ENCODE assay signal across 8 mouse cellular contexts in the genomic region with DNA sequence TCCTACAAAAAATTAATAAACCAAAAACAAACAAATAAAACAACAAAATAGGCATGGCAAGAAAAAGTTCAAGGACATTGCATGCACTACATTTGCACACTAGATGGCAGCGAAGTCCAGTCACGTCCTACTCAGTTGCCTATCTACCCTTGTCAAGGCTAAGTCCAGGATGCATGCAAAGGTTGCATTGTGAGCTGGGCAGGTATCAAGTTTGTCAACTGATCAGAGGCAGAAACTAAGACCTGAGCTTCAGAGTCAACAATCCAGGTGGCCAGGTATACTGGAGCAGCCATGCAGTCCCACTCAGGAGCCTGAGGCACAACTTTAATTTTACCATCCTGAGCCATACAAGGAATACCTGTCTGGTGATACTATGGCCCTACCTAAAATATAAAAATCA. TPM values are rescaled to one million over a fixed set of nuclear protein-coding genes. Genes with fewer than 3 reads are reported as not detected.
DNase-seq lines count a peak whose midpoint lies in the region; ATAC-seq and TF ChIP-seq lines count a peak whose summit lies in the region.

No protein-coding gene starts in this region.

- ATAC-seq in forebrain, embryonic 16.5 days = peak; percentile 46
- ATAC-seq in intestine, embryonic 15.5 days = peak; percentile 70
- peak; percentile 45 for ATAC-seq in liver, embryonic 15.5 days (ENCODE audit: insufficient read depth)
- peak; percentile 57; the same call in 1 of the 2 replicates for ATAC-seq in neural tube, embryonic 13.5 days (ENCODE audit: low read depth)
- ATAC-seq in frontal cortex, adult (ENCODE audit: low TSS enrichment) = no peak

- H3ac ChIP-seq in C2C12 (ENCODE audit: control insufficient read depth, insufficient read length, low read depth) = no peak overlapping the region

- peaks cover 39% of the 10 kb centered on the region for H3K4me1 ChIP-seq in forebrain, embryonic 16.5 days (replicated peaks; ENCODE audit: control insufficient read depth, insufficient read depth, low read length)
- peaks cover 21% of the 10 kb centered on the region for H3K4me1 ChIP-seq in intestine, embryonic 15.5 days (replicated peaks)
- H3K4me1 ChIP-seq in liver, embryonic 15.5 days (replicated peaks) = peaks cover 55% of the 10 kb centered on the region
- peaks cover 43% of the 10 kb centered on the region for H3K4me1 ChIP-seq in neural tube, embryonic 13.5 days (replicated peaks)

- WGBS in forebrain, embryonic 16.5 days = 2% methylated on average over 2 of the region's 2 CpGs
- WGBS in intestine, embryonic 15.5 days = 2% methylated on average over 2 of the region's 2 CpGs
- WGBS in liver, embryonic 15.5 days (ENCODE audit: insufficient replicate concordance) = 0% methylated on average over 2 of the region's 2 CpGs
- WGBS in neural tube, embryonic 13.5 days = 3% methylated on average over 2 of the region's 2 CpGs

- DNase-seq in 3134 (ENCODE audit: extremely low read depth, insufficient read length, low spot score) = peak; percentile 56
- peak; percentile 64 for DNase-seq in cerebellum, adult 11-12 months

- H3K9ac ChIP-seq in forebrain, embryonic 16.5 days (replicated peaks; ENCODE audit: low read depth, low read length) = no peak overlapping the region
- H3K9ac ChIP-seq in intestine, embryonic 15.5 days = no peak overlapping the region
- no peak overlapping the region for H3K9ac ChIP-seq in liver, embryonic 15.5 days
- no peak overlapping the region for H3K9ac ChIP-seq in neural tube, embryonic 13.5 days

- no peak overlapping the region for H3K4me2 ChIP-seq in forebrain, embryonic 16.5 days (ENCODE audit: low read length)
- H3K4me2 ChIP-seq in intestine, embryonic 15.5 days (replicated peaks) = no peak overlapping the region
- H3K4me2 ChIP-seq in liver, embryonic 15.5 days = no peak overlapping the region
- no peak overlapping the region; the same call in 1 of the 2 replicates for H3K4me2 ChIP-seq in neural tube, embryonic 13.5 days

- H3K27me3 ChIP-seq in C2C12 (ENCODE audit: control insufficient read depth, insufficient read depth, insufficient read length) = no peaks in the 10 kb centered on the region
- H3K27me3 ChIP-seq in forebrain, embryonic 16.5 days (replicated peaks; ENCODE audit: control insufficient read depth, insufficient read depth, low read length) = no peaks in the 10 kb centered on the region
- H3K27me3 ChIP-seq in intestine, embryonic 15.5 days (replicated peaks) = no peaks in the 10 kb centered on the region
- H3K27me3 ChIP-seq in liver, embryonic 15.5 days = no peaks in the 10 kb centered on the region
- no peaks in the 10 kb centered on the region for H3K27me3 ChIP-seq in neural tube, embryonic 13.5 days

- H3K79me2 ChIP-seq in C2C12 (ENCODE audit: control insufficient read depth, insufficient read depth) = peaks cover 31% of the 10 kb centered on the region

- no peak overlapping the region for H3K4me3 ChIP-seq in C2C12 (ENCODE audit: insufficient read depth, poor library complexity, severe bottlenecking)
- no peak overlapping the region for H3K4me3 ChIP-seq in forebrain, embryonic 16.5 days (replicated peaks; ENCODE audit: low read length)
- no peak overlapping the region for H3K4me3 ChIP-seq in intestine, embryonic 15.5 days (replicated peaks)
- no peak overlapping the region for H3K4me3 ChIP-seq in liver, embryonic 15.5 days (replicated peaks)
- H3K4me3 ChIP-seq in neural tube, embryonic 13.5 days = no peak overlapping the region

- H3K27ac ChIP-seq in forebrain, embryonic 16.5 days (ENCODE audit: low read length) = no peak overlapping the region; the same call in 1 of the 2 replicates
- no peak overlapping the region for H3K27ac ChIP-seq in intestine, embryonic 15.5 days
- H3K27ac ChIP-seq in liver, embryonic 15.5 days (replicated peaks) = peak overlapping the region; percentile 93
- H3K27ac ChIP-seq in neural tube, embryonic 13.5 days (replicated peaks) = no peak overlapping the region

- peaks cover 32% of the 10 kb centered on the region for H3K36me3 ChIP-seq in C2C12 (ENCODE audit: control insufficient read depth, insufficient read depth)
- H3K36me3 ChIP-seq in forebrain, embryonic 16.5 days (ENCODE audit: control insufficient read depth, insufficient read depth) = peaks cover 13% of the 10 kb centered on the region
- peaks cover 20% of the 10 kb centered on the region for H3K36me3 ChIP-seq in intestine, embryonic 15.5 days
- peaks cover 35% of the 10 kb centered on the region for H3K36me3 ChIP-seq in liver, embryonic 15.5 days (replicated peaks)
- H3K36me3 ChIP-seq in neural tube, embryonic 13.5 days = peaks cover 35% of the 10 kb centered on the region

- peaks cover 23% of the 10 kb centered on the region for H3K79me3 ChIP-seq in C2C12 (ENCODE audit: low read depth)

- H3K9me3 ChIP-seq in forebrain, embryonic 16.5 days (ENCODE audit: control insufficient read depth, low read length) = no peaks in the 10 kb centered on the region
- no peaks in the 10 kb centered on the region for H3K9me3 ChIP-seq in intestine, embryonic 15.5 days
- H3K9me3 ChIP-seq in liver, embryonic 15.5 days (replicated peaks) = no peaks in the 10 kb centered on the region
- H3K9me3 ChIP-seq in neural tube, embryonic 13.5 days = no peaks in the 10 kb centered on the region

- TF ChIP-seq CTCF in C2C12 (IDR thresholded peaks at IDR 0.05; ENCODE audit: control insufficient read depth, insufficient read depth, insufficient read length) = peak; percentile 76

TF ChIP-seq in C2C12, 6 proteins besides CTCF, POLR2A, EP300 and RAD21:
- TF ChIP-seq USF1 (IDR thresholded peaks at IDR 0.05; ENCODE audit: low read depth) (no peak), MYOG (IDR thresholded peaks at IDR 0.05; ENCODE audit: control insufficient read depth, extremely low read depth, insufficient read length) (no peak), CEBPB (IDR thresholded peaks at IDR 0.05; ENCODE audit: low read depth) (no peak), MYOD1 (IDR thresholded peaks at IDR 0.05; ENCODE audit: control insufficient read depth, insufficient read length, low read depth) (no peak), MAX (IDR thresholded peaks at IDR 0.05) (no peak), FOSL1 (IDR thresholded peaks at IDR 0.05; ENCODE audit: insufficient read depth, low read length, poor library complexity, severe bottlenecking) (no peak)

RNA-seq across cellular contexts. Expression of gene Scyl1, which starts 21.9 kb away (rescaled TPM):
- 69.6 TPM for polyA plus RNA-seq in C2C12 (2012; fragmentation: generic; extraction: Trizol)
- polyA plus RNA-seq in forebrain, embryonic 16.5 days (2015; fragmentation: Nextera tagmentation; extraction: Ambion mirVana) = 66.2 and 79.4 TPM in 2 replicates
- 60.6 and 60.9 TPM in 2 replicates for polyA plus RNA-seq in intestine, embryonic 15.5 days (2015; fragmentation: Nextera tagmentation; extraction: Ambion mirVana)
- 21.1 and 24.4 TPM in 2 replicates for polyA plus RNA-seq in liver, embryonic 15.5 days (2015; fragmentation: Nextera tagmentation; extraction: Ambion mirVana)
- 66.7 and 69.8 TPM in 2 replicates for polyA plus RNA-seq in neural tube, embryonic 13.5 days (2015; fragmentation: Nextera tagmentation; extraction: Ambion mirVana)

RNA-seq across cellular contexts. Expression of gene Ltbp3, which starts 52.4 kb away (rescaled TPM):
- 128 TPM for polyA plus RNA-seq in C2C12 (2012; fragmentation: generic; extraction: Trizol)
- 11.4 and 11.6 TPM in 2 replicates for polyA plus RNA-seq in forebrain, embryonic 16.5 days (2015; fragmentation: Nextera tagmentation; extraction: Ambion mirVana)
- polyA plus RNA-seq in intestine, embryonic 15.5 days (2015; fragmentation: Nextera tagmentation; extraction: Ambion mirVana) = 20.7 and 21.7 TPM in 2 replicates
- 1.2 and 3.4 TPM in 2 replicates for polyA plus RNA-seq in liver, embryonic 15.5 days (2015; fragmentation: Nextera tagmentation; extraction: Ambion mirVana)
- 16.0 and 17.0 TPM in 2 replicates for polyA plus RNA-seq in neural tube, embryonic 13.5 days (2015; fragmentation: Nextera tagmentation; extraction: Ambion mirVana)
